Comparison of ENCODE assay signal across 14 mouse cellular contexts in genomic region chr6:15466634-15467033, GRCm38 (mm10).
"Had no signal": no experiment of that assay in that cellular context is flagged by ENCODE, and none has a peak within 500 bp of the region (broad histone marks: within the 10 kb centered on the region; RNA-seq: fewer than 3 reads in every experiment).

No protein-coding gene starts in this region.

- ATAC-seq: lung, postnatal 0 days; midbrain, embryonic 16.5 days had no signal

- H3K9me3 ChIP-seq: limb, embryonic 12.5 days; limb, embryonic 15.5 days; liver, embryonic 15.5 days; midbrain, embryonic 10.5 days had no signal

- H3K9ac ChIP-seq: limb, embryonic 12.5 days; limb, embryonic 15.5 days; liver, embryonic 15.5 days had no signal

- H3K4me2 ChIP-seq: limb, embryonic 12.5 days; limb, embryonic 15.5 days; liver, embryonic 11.5 days; liver, embryonic 15.5 days had no signal

- H3K36me3 ChIP-seq: limb, embryonic 12.5 days; limb, embryonic 15.5 days; liver, embryonic 15.5 days; midbrain, embryonic 10.5 days had no signal

- H3K27ac ChIP-seq: limb, embryonic 15.5 days; liver, embryonic 15.5 days; midbrain, embryonic 10.5 days had no signal

- H3K4me3 ChIP-seq: limb, embryonic 12.5 days; limb, embryonic 15.5 days; liver, embryonic 15.5 days; megakaryocyte, embryonic 14.5 days; midbrain, embryonic 10.5 days had no signal

- DNase-seq: kidney, adult 2 months; kidney, postnatal 36 days; left cerebral cortex, postnatal 4 days; lung, adult 2 months; thymus, adult 18-20 months; thymus, postnatal 36 days had no signal

- H3K4me1 ChIP-seq: limb, embryonic 15.5 days; liver, embryonic 15.5 days; megakaryocyte, embryonic 14.5 days had no signal

- H3K27me3 ChIP-seq: limb, embryonic 12.5 days; limb, embryonic 15.5 days; liver, embryonic 15.5 days; megakaryocyte, embryonic 14.5 days had no signal
